Mouse (Mus musculus) G1E (cell line): Measurements from ENCODE around the gene Klc4.

Source experiments
- CTCF ChIP-seq: IDR thresholded peaks from 2 replicates; pipeline ENCODE4 v1.5.1; 2012; ENCODE audit warnings: low read depth, low read length, inconsistent platforms, mixed read lengths
- GATA1 ChIP-seq: IDR thresholded peaks from 2 replicates; pipeline ENCODE4 v1.6.1; 2012; ENCODE audit warnings: borderline replicate concordance, low read length, inconsistent platforms, mixed read lengths
- GATA2 ChIP-seq: IDR thresholded peaks from 2 replicates; pipeline ENCODE4 v1.6.1; 2012; ENCODE audit warnings: low read depth, low read length, inconsistent platforms, borderline replicate concordance
- TAL1 ChIP-seq: conservative IDR thresholded peaks from 2 replicates; pipeline ENCODE4 v1.6.1; 2012; ENCODE audit warnings: low read depth, low read length, inconsistent platforms, mixed read lengths

DNA sequence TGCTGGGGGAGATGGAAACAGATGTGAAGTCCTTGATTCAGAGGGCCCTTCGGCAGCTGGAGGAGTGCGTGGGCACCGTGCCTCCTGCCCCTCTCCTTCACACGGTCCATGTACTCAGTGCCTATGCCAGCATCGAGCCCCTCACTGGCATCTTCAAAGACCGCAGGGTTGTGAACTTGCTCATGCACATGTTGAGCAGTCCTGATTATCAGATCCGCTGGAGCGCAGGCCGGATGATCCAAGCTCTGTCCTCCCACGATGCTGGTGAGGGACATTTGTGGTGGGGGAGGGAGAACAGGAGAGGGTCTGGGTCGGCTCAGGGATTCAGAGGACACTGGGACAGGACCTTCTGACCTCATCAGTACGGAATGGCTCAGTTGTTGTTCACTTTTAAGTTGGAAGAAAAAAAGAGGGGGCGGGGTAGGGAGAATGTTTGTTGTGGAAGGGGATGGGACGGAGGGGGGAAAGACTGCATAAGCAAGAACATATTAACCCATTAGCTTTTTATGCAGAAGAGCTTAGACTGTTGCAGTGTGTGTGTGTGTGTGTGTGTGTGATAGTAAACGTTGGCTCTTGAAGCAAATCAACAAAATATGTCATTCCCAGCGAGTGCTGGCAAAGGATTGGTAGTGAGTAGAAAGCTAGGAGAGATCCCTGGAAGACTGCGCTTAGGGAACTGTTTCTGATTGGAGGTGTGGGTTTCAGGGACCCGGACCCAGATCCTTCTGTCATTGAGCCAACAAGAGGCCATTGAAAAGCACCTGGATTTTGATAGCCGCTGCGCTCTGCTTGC lies 6.1 kb upstream of the Klc4 start:
- TF ChIP-seq CTCF (no peak), GATA1 (no peak), GATA2 (no peak), TAL1 (no peak)
